Mouse (Mus musculus) forebrain, embryonic 12.5 days (tissue): Measurements from ENCODE around the gene Gpc6. TPM values are rescaled to one million over a fixed set of nuclear protein-coding genes. Genes with fewer than 3 reads are reported as not detected.

ENCODE experiments used
- microRNA-seq: library from miRNA; unstranded; fragments of <30 nt; microRNA quantifications from one replicate; pipeline ENCODE4, GENCODE M21; 2017
- polyA plus RNA-seq: library from polyadenylated mRNA; unstranded; fragments of >200 nt; fragmentation: Nextera tagmentation; extraction: Ambion mirVana; gene quantifications from 2 replicates; pipeline ENCODE4 v1.2.1, GENCODE M21; 2016

Gpc6 gene
- polyA plus RNA-seq, 1 experiment from 2014 or later, result 37.7 TPM

Small RNAs within 50 kb of the gene (microRNA-seq; reads per million reads assigned to microRNA genes)
- gene Mir6239, result not detected
